Mouse (Mus musculus) right cerebral cortex, postnatal 4 days (tissue): ENCODE measurements at regions not wholly inside any gene's neighbourhood (a gene's known extent, or its start where the extent isn't known, plus 50 kb on each side); places are given as distances from the start of the nearest gene placed in this dataset.

Experiments used
- DNase-seq: peaks from one replicate; pipeline ENCODE4 v3.0.0-alpha.2; 2022

DNA sequence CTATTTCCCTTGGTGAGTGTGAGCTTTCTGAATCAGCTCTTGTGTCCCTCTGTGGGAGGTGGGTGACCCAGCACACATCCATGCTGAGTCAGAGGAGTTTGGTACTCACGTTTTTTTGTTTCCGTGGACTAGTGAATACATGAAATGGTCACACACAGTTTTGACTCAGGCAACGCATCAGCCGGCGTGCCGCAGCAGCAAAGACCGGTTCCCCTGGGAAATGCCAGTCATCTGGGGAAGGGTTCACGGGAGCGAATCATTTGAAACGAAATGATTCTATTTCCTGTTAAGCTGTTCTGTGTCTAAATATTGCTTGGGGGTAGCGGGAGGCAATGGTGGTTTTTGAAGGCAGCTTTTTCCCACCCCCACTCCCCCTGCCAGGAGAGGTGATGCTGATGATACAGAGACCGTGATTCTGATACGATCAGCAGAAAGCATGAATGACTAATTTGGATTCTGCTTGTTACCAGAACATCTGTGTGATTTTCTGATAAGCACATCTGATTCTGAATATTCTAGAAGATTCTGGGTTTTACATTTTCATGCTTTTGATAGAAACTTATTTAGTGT, 223.5 kb downstream of the Klf5 start:
- DNase-seq: no peak

DNA sequence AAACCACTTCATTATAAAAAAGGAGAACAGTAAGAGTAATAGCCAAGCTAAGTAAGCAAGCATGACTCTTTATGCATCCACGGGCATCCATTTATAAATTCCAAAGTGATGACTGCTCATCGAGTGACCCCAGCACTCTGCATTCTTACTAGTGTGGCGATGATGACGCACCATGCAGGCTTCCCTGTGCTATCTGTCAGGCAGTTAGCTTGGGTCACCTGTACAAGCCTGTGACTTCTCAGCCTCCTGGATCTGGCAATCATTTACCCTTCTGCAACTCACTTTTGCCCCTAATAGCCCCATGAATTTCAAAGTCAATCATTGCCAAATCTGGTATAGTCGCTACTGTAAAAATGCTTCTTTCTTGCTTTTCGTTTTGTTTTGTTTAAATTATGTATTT, 237.3 kb downstream of the Klf5 start:
- DNase-seq: no peak

DNA sequence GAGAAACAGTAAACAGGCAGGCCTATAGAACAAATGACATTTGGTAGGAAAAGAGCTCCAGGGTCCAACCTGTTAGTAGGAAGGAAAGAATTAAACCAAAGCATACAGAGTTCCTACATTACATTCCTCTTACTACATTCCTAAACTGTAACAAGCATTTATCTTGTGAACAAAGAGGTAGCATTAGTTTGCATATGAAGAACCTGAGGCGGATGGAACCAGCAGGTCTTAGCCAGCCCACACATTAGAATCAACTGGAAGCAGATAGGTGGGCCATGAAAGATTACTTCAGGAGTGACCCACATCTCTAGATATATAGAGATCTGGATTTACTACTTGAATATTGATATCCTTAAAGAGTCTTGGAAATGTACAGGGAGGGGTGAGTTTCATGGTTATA, 238.8 kb downstream of the Klf5 start:
- DNase-seq: no peak

DNA sequence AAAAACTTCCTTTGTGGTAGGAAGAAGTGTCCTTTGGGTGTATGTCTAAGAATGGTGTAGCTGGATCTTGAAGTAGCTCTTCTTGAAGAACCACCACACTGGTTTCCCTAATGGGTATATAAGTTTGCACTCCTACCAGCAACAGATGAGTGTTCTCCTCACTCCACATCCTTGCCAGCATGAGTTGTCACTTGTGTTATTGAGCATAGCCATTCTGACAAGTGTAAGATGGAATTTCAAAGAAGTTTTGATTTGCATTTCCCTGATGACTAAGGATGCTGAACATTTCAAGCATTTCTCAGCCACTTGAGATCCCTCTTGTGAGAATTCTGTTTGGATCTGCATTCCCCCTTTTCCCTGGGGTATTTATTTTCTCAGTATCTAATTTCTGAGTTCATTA, 243.2 kb downstream of the Klf5 start:
- no peak for DNase-seq

DNA sequence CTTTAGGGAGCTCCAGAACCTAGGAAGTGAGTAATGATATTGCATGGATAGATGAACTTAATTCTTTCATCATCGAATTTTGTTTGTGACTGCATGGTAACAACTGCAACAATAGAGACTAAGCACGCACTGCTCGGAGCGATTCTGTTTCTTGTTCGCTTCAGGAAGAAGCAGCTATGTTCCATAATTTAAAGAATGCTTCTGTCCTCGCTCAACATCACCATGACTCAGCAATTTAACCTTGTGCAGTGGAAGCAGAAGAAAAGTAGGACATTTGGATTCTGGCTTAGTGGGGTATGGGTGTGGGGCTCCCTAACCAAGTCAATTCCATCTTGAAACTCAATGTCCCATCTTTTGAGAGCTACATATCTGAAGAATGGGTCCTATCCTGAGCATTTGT, 249.4 kb downstream of the Klf5 start:
- no peak for DNase-seq

DNA sequence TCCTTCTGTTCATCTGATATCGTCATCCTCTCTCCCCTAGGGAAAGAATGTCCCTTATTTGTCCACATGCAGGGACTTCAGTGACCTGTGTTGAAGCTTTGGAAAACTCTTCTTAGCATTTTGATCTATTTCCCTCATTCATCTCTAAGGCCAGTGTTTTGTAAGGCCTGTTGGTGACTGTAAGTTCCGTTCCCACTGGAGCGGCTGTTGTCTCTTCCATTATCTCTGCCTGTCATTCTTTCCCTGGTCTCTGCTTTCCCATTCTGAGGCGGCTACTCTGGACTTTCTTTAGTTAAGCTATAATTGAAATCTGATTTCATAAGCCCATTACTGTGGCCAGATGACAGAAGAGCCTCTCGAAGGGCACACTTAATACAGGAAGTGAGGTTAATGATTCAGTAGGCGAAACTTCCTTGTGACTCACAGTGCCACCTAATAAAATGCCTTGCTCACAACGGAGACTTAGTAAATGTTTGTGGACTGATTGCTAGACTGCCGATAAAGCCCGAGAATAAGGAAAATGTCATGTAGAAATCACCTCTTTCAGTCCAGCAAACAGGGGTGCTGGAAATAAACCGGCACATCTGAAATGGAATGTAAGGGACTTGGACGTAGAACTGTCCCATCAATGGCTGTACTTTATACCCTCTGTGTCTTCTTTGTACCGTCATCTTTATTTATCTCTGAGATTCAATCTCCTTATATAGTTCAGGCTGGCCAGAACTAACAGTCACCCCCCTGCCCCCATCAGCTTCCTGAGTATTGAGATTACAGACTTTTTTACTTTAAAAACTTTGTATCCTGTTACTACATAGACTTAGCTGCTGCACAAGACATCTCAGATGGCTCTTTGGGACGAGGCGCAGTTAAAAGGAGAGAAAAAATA, 250.1 kb downstream of the Klf5 start:
- no peak for DNase-seq

DNA sequence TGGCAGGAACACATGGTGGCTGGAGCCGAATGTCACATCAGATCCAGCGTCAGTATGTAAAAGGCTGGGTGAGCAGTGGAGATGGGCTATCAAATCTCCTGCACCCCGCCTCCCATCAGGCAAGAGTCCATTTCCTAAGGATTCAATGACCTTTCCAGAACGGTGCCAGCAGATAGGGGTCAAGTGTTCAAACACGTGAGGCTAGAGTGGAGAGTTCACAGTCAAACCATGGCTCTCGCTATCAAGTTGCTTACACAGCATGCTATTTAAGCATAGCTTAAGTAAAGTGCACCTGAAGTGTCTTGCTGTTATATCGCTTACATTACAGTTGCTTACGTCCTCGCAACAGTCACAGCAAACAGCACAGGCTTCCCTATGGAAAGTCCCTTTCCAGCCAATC, 265.5 kb downstream of the Klf5 start:
- no peak for DNase-seq

DNA sequence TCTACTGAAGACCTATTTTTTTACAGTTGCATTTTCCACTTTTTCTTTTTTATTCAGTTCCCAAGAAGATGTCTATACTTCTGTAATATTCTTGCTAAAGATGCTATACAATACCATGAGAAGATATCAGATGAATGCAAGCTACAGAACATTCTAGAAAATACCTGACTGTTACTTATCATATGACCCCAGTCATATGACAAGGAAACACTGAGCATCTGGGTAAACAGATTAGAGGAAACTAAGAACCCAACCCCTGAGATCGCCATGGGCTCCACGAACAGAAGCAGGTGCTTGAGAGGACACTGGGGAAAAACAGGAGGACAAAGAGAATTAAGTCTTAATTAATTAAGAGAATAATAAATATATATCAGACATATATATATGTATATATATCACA, 275.7 kb downstream of the Klf5 start:
- DNase-seq: no peak

DNA sequence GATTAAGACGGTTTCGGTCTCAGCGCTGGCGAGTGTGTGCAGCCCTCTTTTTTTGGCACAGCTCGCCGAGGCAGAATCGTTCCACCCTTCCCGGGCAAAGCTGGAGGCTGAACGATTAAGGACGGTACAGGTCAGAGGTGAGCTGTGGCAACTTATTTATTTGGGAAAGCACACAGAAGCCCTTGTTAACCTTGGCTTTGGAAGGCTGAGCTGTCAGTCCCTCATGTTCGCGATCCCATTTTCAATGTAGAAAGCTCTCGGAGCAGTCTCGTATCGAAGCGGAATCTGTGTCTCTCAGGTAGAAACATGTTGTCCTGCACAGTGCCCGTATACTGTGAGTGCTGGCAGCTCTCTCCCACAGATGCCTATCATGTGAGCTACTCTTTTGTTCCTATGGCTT, 280.2 kb downstream of the Klf5 start:
- DNase-seq: peak; percentile 13

DNA sequence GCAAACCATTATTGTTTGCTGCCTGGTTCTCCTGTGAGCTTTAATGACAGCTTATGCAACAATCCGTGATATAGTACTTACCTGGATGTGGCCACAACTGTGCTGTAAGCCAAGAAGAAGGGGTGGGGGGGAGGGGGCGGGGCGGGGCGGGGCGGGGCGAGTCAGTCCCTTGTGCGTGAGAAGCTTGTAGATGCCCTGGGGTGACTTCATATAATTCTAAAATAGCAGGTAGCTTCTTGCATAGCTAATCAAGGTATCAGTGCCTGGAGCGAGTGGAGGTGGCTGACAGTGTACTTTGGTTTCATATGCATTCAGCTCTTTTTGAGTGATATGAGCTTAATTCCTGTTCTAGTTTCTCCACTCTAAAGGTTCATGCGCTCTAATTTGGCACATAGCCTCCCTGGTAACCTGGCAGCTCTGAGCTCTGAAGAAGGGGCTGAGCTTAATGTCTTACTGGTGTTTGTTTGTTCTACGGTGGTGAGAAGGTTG, 280.8 kb downstream of the Klf5 start:
- no peak for DNase-seq

DNA sequence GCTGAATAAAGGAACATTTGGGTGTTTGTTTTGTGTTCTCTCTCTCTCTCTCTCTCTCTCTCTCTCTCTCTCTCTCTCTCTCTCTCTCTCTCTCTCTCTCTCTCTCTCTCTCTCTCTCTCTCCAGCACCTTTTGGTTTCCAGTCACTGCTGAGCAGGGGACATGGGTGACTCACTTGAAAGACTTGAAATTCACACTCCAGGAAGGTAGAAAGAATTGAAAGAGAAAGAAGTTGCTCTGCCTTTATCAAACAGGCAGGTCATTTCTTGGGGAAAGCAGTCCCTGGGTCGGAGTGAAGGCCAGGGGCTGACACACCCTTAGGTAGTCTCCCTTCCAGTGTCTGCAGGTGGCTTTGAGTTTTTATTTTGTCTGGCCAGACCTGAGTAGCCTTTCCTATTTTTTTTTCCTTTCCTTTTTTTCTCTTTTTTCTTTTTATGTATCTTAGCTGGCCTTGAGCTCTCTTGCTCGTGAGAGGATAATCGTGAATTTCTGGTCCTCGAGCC, 281.3 kb downstream of the Klf5 start:
- no peak for DNase-seq

DNA sequence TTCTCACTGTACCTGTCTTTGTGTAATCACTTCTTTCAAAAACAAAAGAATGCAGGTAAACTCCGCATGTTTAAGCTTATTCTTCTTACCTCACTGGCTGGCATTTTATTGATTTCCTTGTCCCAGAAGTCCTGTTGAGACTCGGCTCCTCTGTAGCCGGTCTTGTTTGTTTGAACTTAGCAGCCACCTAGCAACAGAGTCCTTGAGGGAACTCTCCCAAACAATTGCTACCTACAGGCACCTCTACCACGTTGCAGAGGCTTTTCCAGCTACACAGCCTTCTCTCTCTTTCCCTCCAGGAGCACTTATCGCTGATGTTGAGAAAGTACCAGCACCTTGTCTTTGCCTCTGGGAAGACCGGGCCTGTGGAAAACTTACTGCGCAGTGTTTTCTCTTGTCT, 285.7 kb downstream of the Klf5 start:
- DNase-seq: no peak

DNA sequence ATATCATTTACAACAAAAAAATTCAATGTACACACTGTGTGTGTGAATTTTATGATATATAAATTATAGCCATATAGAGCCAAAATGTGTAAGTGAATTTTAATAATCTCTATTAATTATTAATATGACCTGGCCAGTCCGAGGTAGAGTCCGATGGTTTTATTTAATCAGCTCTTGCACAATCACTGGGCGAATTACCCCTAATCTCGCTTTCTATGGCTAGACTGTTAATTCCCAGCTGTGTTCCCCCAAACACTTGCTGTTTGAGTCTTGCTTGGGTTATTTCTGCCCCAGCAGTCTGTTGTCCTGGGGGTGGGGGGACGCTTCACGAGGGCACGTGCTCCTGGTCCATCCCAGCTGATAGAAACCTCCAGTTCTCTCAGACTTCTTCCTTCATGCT, 287.5 kb downstream of the Klf5 start:
- no peak for DNase-seq

DNA sequence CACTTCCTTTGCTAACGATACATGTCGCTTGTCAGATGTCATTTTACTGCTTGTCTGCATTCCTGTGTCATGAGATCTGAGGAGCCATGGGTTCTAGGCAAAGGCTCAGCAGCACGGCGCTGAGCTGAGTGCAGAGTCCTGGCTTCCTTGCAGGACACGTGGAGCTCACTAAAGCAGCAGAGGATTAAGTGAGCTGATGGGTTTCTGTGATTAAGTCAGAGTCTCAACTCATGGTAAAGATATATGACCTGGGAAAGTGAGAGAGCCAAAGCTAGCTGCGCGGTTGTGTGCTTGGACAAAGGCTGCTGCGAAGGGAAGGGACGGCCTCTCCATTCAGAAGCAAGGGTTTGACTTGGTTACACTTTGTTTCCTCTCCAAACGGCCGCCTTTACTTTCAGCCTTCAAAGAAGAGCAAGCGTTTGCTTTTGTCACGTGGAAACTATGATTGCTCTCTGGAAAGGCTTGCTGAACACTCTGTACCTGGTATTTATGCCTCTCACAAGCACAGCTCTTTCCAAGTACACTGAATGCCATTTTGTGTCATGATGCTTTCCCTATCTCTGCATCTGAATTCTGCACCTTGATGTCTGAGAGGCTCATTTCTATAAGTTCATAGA, 292.5 kb downstream of the Klf5 start:
- no peak for DNase-seq

DNA sequence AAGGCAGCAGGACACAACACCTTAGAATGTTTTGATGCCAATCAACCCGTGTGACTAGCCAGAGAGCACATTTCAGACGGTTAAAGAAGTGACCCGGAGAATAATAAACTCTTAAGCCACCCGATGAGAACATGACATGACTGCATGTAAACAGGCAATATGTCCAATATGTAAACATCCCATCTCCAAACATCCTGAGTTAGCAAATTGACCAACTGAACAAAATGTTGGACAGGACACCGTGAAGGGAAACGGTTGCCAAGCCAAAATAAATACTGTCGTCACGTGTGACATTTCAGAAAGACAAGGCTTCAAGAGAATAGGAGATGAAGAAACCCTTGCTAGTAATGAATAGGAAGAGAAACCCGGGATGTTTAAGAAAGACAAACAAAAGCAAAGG, 294.4 kb downstream of the Klf5 start:
- DNase-seq: no peak

DNA sequence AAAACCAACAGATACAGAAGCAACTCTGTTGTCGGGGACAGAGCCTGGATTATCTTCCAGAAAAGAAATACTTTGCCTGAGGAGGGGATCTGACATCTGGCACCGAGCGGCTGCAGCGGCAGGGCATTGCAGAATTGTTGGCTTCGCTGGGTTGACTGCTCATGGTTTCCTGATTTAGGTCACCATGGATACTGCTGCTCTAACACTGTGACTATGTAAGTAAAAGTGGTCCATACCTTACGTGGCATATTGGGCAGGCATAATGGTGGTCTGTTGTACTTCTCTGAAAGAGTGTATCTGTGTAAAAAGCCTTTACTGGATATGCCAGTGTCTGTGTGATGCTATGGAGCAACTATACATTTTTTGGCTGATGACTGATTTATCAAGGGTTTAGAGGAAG, 295.4 kb downstream of the Klf5 start:
- no peak for DNase-seq

DNA sequence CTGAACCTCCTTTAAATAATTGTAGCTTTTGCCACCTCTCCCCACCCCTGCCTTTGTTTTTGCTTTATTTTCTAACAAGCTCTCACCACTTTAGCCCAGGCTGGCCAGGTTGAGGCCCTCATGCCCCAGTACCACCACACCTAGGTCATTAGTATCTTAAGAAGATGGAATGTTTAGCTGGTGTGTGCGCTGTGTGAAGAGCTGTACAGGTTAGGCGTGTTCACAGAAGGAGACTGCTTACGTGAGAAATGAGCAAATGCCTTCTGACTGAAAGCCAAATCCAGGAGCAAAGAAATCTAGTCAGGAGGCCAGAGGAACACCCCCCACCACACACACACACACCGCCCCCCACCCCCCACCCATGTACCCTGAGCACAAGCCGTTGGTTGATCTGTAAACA, 303.4 kb downstream of the Klf5 start:
- no peak for DNase-seq

DNA sequence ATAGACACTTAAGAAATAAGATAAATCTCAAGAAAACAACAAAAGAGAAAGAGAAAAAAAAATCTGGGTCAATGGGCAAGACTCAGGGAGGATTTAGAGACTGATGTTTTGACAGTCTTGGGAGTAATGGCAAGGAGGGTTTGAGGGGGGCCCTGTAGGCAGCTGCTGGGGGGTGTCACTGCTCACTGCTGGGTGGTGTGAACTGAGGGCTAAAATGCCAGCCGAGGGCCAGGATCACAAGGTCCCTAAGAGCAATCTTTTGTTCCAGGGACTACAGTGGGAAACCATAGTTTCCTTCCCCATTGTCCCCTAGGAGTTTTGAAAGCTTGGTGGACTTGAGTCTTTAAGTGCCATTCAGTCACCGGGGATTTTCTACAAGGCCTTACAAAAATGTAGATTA, 304.8 kb downstream of the Klf5 start:
- DNase-seq: no peak

DNA sequence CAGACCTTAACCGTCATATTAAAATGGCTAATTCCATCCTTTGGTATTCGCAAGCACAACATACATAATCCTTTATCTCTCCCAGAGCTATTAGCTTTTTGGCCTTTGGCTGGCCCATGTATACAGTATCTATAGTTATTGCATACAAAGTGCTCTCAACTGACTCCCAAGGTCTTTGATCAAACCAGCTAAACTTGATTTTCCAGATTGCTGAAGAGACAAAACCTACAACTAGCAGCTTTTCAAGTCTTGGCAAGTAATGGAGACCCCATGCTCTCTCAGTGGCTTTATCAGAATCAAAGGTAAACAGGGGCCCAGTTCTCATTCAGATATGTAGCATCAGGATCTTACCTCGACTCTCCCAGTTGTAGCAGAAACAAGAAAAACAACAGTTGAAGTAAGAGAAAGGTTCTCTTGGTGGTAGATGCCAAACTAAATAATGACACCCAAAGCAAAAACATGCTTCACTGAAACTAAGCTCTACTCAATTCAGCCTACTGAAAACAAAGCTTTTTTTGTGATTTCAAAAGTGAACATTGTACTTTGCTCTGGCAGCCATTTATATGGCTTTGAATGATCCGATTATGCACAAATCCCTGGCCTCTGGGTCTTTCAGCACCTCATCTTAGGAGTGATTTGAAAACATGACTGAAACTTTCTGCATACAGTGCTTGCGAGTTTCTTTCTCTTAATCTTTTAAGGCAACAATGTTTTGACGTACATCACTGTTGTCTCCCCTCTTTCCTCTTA, 307.0 kb downstream of the Klf5 start:
- DNase-seq: no peak

DNA sequence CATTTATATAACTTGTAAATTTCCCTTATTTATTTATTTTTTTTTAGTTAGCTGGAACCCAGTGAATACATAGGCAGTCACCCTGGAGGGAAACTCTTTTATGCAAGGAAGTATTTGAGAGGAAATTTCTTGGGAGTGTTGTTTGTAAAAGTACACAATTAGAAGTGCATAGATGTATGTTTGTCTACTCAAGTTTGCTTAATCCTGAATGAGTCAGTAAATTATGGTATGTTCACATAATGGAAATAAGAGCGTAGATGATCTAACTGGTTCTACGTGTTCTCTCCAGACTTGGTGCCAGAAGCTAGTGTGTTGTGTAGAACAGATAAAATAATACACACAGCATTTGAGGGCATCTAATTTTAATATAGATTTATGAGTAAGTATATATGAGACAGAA, 310.5 kb downstream of the Klf5 start:
- DNase-seq: no peak

DNA sequence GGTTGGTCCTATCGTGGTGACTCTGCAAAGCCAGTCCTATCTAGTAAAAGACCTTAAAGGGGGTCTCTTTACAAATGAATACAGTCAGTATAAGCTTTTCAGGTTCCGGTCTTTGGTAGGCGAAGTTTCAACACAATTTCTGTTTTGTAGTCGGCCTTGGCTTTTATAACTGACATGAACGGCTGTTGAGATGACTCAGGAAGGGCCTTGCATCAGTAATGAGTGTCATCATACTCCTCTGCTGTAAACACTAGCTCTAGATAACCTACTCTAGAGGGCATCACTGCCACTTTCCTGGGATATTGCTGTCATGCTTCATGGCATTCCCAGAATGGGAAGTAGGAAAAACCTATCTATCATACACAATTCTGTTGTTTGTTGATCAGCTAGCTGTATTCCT, 312.9 kb downstream of the Klf5 start:
- DNase-seq: no peak

DNA sequence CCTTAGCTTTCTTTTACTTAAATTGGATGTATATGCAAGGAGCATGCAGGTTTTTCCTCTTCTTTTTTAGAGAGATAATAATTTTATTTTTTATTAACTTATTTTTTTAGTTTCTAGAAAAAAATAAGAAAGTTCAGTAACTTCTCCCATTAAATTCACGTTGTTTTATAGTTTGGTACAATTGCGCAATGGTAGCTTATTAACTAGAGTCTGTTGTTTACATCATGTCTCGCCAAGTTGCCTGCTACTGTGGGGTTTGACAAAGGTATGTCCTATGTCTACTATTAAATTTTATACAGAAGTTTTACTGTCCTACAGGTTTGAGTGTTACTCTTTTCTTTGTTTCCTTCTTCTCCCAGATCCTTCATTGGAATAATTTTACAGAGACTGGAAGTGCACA, 313.6 kb downstream of the Klf5 start:
- no peak for DNase-seq

DNA sequence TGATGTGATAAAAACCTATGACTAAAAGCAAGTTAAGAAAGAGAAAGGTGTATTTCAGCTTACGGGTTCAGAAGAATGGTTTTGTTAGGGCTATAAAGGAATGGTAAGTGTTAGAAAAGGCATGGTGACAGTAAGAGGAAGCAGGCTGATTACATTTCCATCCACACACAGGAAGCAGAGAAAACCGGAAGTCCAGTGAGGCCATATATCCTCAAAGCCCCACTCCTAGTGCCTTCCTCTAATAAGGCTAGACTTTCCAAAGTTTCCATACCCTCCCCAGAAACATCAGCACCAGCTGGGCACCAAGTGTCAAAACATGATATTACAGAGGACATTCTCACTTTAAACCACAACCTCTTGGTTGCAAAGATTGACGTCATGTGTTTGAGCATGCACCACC, 316.3 kb downstream of the Klf5 start:
- DNase-seq: no peak
